Mouse (Mus musculus): ENCODE data around the gene Snx32. TPM values are rescaled to one million over a fixed set of nuclear protein-coding genes. Genes with fewer than 3 reads are reported as not detected.

Gene Snx32
- polyA plus RNA-seq, 1 experiment from 2014 or later: 103 TPM

DNA sequence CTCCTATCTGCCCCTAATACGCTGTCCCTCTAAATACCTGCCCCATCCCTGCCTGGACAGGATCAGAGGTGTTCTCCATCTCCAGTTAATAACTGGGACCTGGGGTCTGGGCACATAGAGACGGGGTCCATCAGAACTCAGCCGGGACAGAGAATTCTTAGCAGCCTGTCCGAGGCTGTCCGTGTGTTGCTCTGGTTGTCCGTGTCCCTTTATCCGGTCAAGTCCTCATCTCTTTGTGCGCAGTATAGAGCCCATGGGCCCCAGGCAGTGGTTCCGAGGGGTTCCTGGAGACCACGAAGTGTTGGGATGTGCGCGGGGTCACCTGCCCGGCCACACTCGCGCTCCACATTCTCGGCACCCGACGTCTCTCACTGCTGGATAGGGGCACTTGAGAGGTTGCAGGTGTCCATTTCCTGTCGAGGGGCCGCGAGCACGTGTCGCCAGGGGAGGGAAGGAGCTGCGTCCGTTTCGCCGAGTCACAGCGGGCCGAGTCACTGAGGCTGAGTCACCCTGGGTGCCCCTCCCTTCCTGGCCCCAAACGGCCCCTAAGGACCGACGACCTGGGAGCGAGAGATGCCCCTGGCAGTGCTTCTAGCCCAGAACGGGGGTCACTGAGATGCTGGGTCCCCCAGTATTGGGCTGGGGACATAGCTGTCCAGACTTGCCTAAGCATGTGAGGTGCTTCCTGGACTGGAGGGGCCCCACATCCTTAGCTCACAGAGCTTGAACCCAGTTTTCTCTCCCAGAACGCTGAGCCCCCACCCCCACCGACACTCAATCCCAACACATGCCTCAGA is 61.8 kb downstream of the Snx32 start:
- no peak overlapping the region for H3K9ac ChIP-seq (replicated peaks)
- H3K4me2 ChIP-seq: peak overlapping the region; percentile 96
- H3K4me3 ChIP-seq (replicated peaks): peak overlapping the region; percentile 54
- ATAC-seq (ENCODE audit: low FRiP score): no peak
- no peaks in the 10 kb centered on the region; the same call in 1 of the 2 replicates for H3K36me3 ChIP-seq
- H3K4me1 ChIP-seq: peaks cover 21% of the 10 kb centered on the region
- H3K9me3 ChIP-seq (replicated peaks): no peaks in the 10 kb centered on the region; the same call in 1 of the 2 replicates
- H3K27me3 ChIP-seq (replicated peaks): peaks cover 64% of the 10 kb centered on the region
- 6% methylated on average over 36 of the region's 36 CpGs for WGBS
- no peak overlapping the region for H3K27ac ChIP-seq (replicated peaks)

DNA sequence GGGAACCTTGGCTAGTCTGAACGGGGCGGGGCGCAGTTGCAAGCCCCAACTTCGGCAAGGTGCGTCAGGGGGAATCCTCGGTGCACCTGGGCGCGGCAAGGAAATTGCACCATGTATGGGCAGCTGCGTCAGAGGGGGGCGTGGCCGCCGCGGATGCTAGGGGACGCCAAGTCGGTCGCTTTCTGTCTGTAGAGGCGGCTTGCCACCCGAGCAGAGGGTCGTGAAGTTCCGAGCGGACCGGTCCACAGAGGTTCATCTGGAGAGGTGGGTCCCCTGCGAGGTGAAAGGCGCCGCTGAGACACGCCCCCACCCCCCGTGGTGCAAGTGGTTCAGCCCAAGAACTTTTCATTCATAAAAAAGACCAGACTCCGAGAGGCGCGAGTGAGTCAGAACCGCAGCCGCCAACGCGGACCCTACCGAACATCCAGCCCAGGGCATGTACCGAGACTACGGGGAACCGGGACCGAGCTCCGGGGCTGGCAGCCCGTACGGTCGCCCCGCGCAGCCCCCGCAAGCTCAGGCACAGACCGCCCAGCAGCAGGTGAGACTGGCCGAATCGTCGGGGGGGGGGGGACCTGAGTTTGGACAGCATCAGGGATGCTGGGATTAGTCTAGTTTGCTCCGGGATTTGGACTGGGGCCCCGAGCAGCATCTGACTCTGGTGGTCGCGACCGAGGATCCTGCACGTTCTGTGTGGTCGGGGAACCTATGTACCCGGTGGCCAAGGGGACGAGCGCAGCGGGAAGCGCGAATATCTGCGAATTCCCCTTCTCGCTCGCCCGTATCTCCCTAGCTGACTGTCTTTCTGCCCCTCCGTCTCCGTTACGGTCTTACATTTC is 62.6 kb downstream of the Snx32 start, which contains the start of gene Fosl1:
Gene Fosl1, plus strand, starts transcription at position 33 of the 839 bp plus-strand sequence.
- peak within 1 kb of the TSS; percentile 96 for H3K4me2 ChIP-seq
- H3K4me1 ChIP-seq: peaks cover 21% of the 10 kb centered on the region
- under 1% methylated on average over 69 of the region's 70 CpGs for WGBS
- H3K27me3 ChIP-seq (replicated peaks): peaks cover 64% of the 10 kb centered on the region
- H3K4me3 ChIP-seq (replicated peaks): peak within 1 kb of the TSS; percentile 54
- ATAC-seq (ENCODE audit: low FRiP score): peak; percentile 77
- no peak within 1 kb of the TSS for H3K27ac ChIP-seq (replicated peaks)
- peak within 1 kb of the TSS; percentile 43 for H3K9ac ChIP-seq (replicated peaks)
- H3K36me3 ChIP-seq: no peaks in the 10 kb centered on the region; the same call in 1 of the 2 replicates
- H3K9me3 ChIP-seq (replicated peaks): no peaks in the 10 kb centered on the region; the same call in 1 of the 2 replicates

- Histone ChIP-seq H3K4me1 (peaks cover 21% of the 10 kb centered on the region), H3K9me3 (replicated peaks) (no peaks in the 10 kb centered on the region; the same call in 1 of the 2 replicates), H3K36me3 (no peaks in the 10 kb centered on the region), H3K9ac (replicated peaks) (no peak overlapping the region), H3K4me2 (no peak overlapping the region), H3K27ac (replicated peaks) (no peak overlapping the region), H3K27me3 (replicated peaks) (peaks cover 61% of the 10 kb centered on the region), H3K4me3 (replicated peaks) (no peak overlapping the region)
- ATAC-seq (ENCODE audit: low FRiP score): no peak
- WGBS: 92% methylated on average over 5 of the region's 5 CpGs
Observed at GRCm38 (mm10) chr19:5445747-5446146, 64.6 kb downstream of the Snx32 start.

DNA sequence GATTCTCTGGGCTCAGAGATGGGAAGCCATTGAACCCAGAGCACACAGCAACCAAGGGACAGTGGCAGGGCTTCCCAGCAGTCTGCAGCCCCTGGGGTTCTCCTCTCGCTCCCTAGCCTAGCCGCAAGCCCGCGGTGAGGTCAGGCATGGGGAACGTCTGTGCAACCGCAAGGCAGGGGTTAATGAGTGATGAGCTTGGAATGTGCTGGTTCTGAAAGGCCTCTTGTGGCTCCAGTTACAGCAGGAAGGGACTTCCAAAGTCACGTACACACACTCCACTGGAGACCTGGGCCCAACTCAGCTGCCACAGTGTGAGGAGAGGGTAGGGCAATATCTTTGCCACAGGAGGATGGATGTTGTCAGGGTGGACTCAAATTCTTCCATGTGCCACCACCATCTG is 65.4 kb downstream of the Snx32 start:
- H3K4me1 ChIP-seq: peaks cover 21% of the 10 kb centered on the region

DNA sequence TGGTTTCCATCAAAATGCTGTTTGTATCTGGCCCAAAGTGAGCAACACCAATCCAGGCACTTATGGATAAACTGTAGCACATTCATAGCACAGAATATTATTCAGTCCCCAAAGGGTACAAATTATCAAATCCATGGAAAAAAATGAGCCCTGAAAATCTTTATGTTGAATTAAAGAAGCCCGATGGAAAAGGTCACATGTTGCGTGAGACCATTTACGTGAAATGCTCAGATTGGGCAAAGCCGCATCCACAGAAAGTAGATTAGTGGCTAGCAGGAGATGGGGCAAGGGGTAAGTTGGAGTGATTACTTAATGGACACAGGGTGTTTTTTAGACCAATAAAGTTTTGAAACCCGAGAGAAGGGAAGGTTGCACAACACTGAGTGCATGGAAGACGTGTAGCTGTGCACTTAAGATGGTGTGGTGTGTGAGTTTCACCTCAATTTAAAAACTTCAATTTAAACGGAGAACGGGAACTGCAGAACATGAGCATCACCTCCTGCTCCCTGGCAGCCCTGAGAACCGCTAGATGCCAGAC is 65.9 kb downstream of the Snx32 start:
- no peak overlapping the region for H3K27ac ChIP-seq (replicated peaks)
- no peak overlapping the region for H3K4me2 ChIP-seq
- WGBS: 69% methylated on average over 9 of the region's 9 CpGs
- H3K9me3 ChIP-seq (replicated peaks): peaks cover 3% of the 10 kb centered on the region; the same call in 1 of the 2 replicates
- peaks cover 21% of the 10 kb centered on the region for H3K4me1 ChIP-seq
- no peak for ATAC-seq (ENCODE audit: low FRiP score)
- no peak overlapping the region for H3K4me3 ChIP-seq (replicated peaks)
- peaks cover 48% of the 10 kb centered on the region for H3K27me3 ChIP-seq (replicated peaks)
- H3K36me3 ChIP-seq: no peaks in the 10 kb centered on the region
- H3K9ac ChIP-seq (replicated peaks): no peak overlapping the region

More for the DNA sequence above, 65.4 kb downstream of the Snx32 start:
- Histone ChIP-seq H3K27ac (replicated peaks) (no peak overlapping the region), H3K4me2 (no peak overlapping the region), H3K4me3 (replicated peaks) (no peak overlapping the region), H3K9me3 (replicated peaks) (peaks cover 3% of the 10 kb centered on the region; the same call in 1 of the 2 replicates), H3K9ac (replicated peaks) (no peak overlapping the region), H3K36me3 (no peaks in the 10 kb centered on the region), H3K27me3 (replicated peaks) (peaks cover 53% of the 10 kb centered on the region)
- no peak for ATAC-seq (ENCODE audit: low FRiP score)
- 35% methylated on average over 7 of the region's 7 CpGs for WGBS

Other genes with a start within 250 kb of the Snx32 start
- 47.6 and 51.0 TPM in 2 replicates for gene Pacs1, start 237.4 kb downstream of the Snx32 start, polyA plus RNA-seq (2015; fragmentation: Nextera tagmentation; extraction: Ambion mirVana)
- gene Sf3b2, start 215.1 kb downstream of the Snx32 start, polyA plus RNA-seq (2015; fragmentation: Nextera tagmentation; extraction: Ambion mirVana): 300 and 331 TPM in 2 replicates
- 37.8 and 42.0 TPM in 2 replicates for gene Gal3st3, start 212.2 kb downstream of the Snx32 start, polyA plus RNA-seq (2015; fragmentation: Nextera tagmentation; extraction: Ambion mirVana)
- not detected in 2 replicates for gene Catsper1, start 174.8 kb downstream of the Snx32 start, polyA plus RNA-seq (2015; fragmentation: Nextera tagmentation; extraction: Ambion mirVana)
- 8.0 and 10.0 TPM in 2 replicates for gene Cst6, start 161.0 kb downstream of the Snx32 start, polyA plus RNA-seq (2015; fragmentation: Nextera tagmentation; extraction: Ambion mirVana)
- 42.6 and 42.8 TPM in 2 replicates for gene Eif1ad, start 143.8 kb downstream of the Snx32 start, polyA plus RNA-seq (2015; fragmentation: Nextera tagmentation; extraction: Ambion mirVana)
- gene Banf1, start 143.4 kb downstream of the Snx32 start, polyA plus RNA-seq (2015; fragmentation: Nextera tagmentation; extraction: Ambion mirVana): 312 and 353 TPM in 2 replicates
- gene Sart1, start 121.8 kb downstream of the Snx32 start, polyA plus RNA-seq (2015; fragmentation: Nextera tagmentation; extraction: Ambion mirVana): 66.5 and 72.8 TPM in 2 replicates
- gene Tsga10ip, start 108.0 kb downstream of the Snx32 start, polyA plus RNA-seq (2015; fragmentation: Nextera tagmentation; extraction: Ambion mirVana): 0.59 TPM in 1 of 2 replicates, not detected in the other
- gene Drap1, start 85.6 kb downstream of the Snx32 start, polyA plus RNA-seq (2015; fragmentation: Nextera tagmentation; extraction: Ambion mirVana): 300 and 329 TPM in 2 replicates
- 84.7 and 87.3 TPM in 2 replicates for gene AI837181, start 85.4 kb downstream of the Snx32 start, polyA plus RNA-seq (2015; fragmentation: Nextera tagmentation; extraction: Ambion mirVana)
- gene Fosl1, start 63.0 kb downstream of the Snx32 start, polyA plus RNA-seq (2015; fragmentation: Nextera tagmentation; extraction: Ambion mirVana): 0.45 TPM in 1 of 2 replicates, not detected in the other
- 12.6 and 15.0 TPM in 2 replicates for gene Ccdc85b, start 52.6 kb downstream of the Snx32 start, polyA plus RNA-seq (2015; fragmentation: Nextera tagmentation; extraction: Ambion mirVana)
- 151 and 154 TPM in 2 replicates for gene Fibp, start 49.9 kb downstream of the Snx32 start, polyA plus RNA-seq (2015; fragmentation: Nextera tagmentation; extraction: Ambion mirVana)
- gene Ctsw, start 42.0 kb downstream of the Snx32 start, polyA plus RNA-seq (2015; fragmentation: Nextera tagmentation; extraction: Ambion mirVana): 4.5 and 9.0 TPM in 2 replicates
- 54.0 and 62.6 TPM in 2 replicates for gene Efemp2, start 36.6 kb downstream of the Snx32 start, polyA plus RNA-seq (2015; fragmentation: Nextera tagmentation; extraction: Ambion mirVana)
- gene Mus81, start 22.1 kb downstream of the Snx32 start, polyA plus RNA-seq (2015; fragmentation: Nextera tagmentation; extraction: Ambion mirVana): 48.0 and 48.4 TPM in 2 replicates
- 3,233 and 3,320 TPM in 2 replicates for gene Cfl1, start 20.1 kb downstream of the Snx32 start, polyA plus RNA-seq (2015; fragmentation: Nextera tagmentation; extraction: Ambion mirVana)
- 0.20 and 0.42 TPM in 2 replicates for gene 1700020D05Rik, start 6.8 kb downstream of the Snx32 start, polyA plus RNA-seq (2015; fragmentation: Nextera tagmentation; extraction: Ambion mirVana)
- gene Ovol1, start 50.1 kb upstream of the Snx32 start, polyA plus RNA-seq (2015; fragmentation: Nextera tagmentation; extraction: Ambion mirVana): 0.06 and 2.0 TPM in 2 replicates
- 2.7 and 4.7 TPM in 2 replicates for gene Ap5b1, start 57.5 kb upstream of the Snx32 start, polyA plus RNA-seq (2015; fragmentation: Nextera tagmentation; extraction: Ambion mirVana)
- gene Rnaseh2c, start 91.3 kb upstream of the Snx32 start, polyA plus RNA-seq (2015; fragmentation: Nextera tagmentation; extraction: Ambion mirVana): 68.2 and 81.5 TPM in 2 replicates
- gene Kat5, start 99.7 kb upstream of the Snx32 start, polyA plus RNA-seq (2015; fragmentation: Nextera tagmentation; extraction: Ambion mirVana): 64.9 and 66.2 TPM in 2 replicates
- gene Rela, start 126.9 kb upstream of the Snx32 start, polyA plus RNA-seq (2015; fragmentation: Nextera tagmentation; extraction: Ambion mirVana): 31.6 and 39.2 TPM in 2 replicates
- gene Sipa1, start 153.2 kb upstream of the Snx32 start, polyA plus RNA-seq (2015; fragmentation: Nextera tagmentation; extraction: Ambion mirVana): 19.1 and 21.7 TPM in 2 replicates
- 12.7 and 18.3 TPM in 2 replicates for gene Map3k11, start 178.2 kb upstream of the Snx32 start, polyA plus RNA-seq (2015; fragmentation: Nextera tagmentation; extraction: Ambion mirVana)
- gene Pcnx3, start 178.4 kb upstream of the Snx32 start, polyA plus RNA-seq (2015; fragmentation: Nextera tagmentation; extraction: Ambion mirVana): 21.0 and 23.4 TPM in 2 replicates
- 0.35 and 0.45 TPM in 2 replicates for gene Kcnk7, start 193.8 kb upstream of the Snx32 start, polyA plus RNA-seq (2015; fragmentation: Nextera tagmentation; extraction: Ambion mirVana)
- gene Ehbp1l1, start 215.8 kb upstream of the Snx32 start, polyA plus RNA-seq (2015; fragmentation: Nextera tagmentation; extraction: Ambion mirVana): 15.9 and 18.6 TPM in 2 replicates
- gene Fam89b, start 219.1 kb upstream of the Snx32 start, polyA plus RNA-seq (2015; fragmentation: Nextera tagmentation; extraction: Ambion mirVana): 122 and 138 TPM in 2 replicates
- gene Ltbp3, start 230.4 kb upstream of the Snx32 start, polyA plus RNA-seq (2015; fragmentation: Nextera tagmentation; extraction: Ambion mirVana): 15.6 and 19.1 TPM in 2 replicates

Measured in neural tube, embryonic 15.5 days (tissue).